Mouse (Mus musculus) forebrain, embryonic 10.5 days (tissue): Measurements from ENCODE around the gene Gm597. TPM values are rescaled to one million over a fixed set of nuclear protein-coding genes. Genes with fewer than 3 reads are reported as not detected.

ENCODE experiments used
- DNase-seq: peaks from one replicate; pipeline ENCODE4 v3.0.0-alpha.2; 2017; ENCODE audit warnings: low spot score; ENCODE audit errors: extremely low spot score
- H3K27ac ChIP-seq: fragments of 300-500 bp; sonication (generic); 2 replicates; pipeline ENCODE4 v1.5.1; 2016; ENCODE audit warnings: mild to moderate bottlenecking
- H3K27me3 ChIP-seq: fragments of 300-500 bp; sonication (generic); 2 replicates; pipeline ENCODE4 v1.6.1; 2016; ENCODE audit warnings: mild to moderate bottlenecking; ENCODE audit not compliant: poor library complexity, severe bottlenecking
- H3K36me3 ChIP-seq: fragments of 300-500 bp; sonication (generic); replicated peaks from 2 replicates; pipeline ENCODE4 v1.6.1; 2016; ENCODE audit warnings: mild to moderate bottlenecking, moderate library complexity
- H3K4me1 ChIP-seq: fragments of 300-500 bp; sonication (generic); 2 replicates; pipeline ENCODE4 v1.6.1; 2016
- H3K4me3 ChIP-seq: fragments of 300-500 bp; sonication (generic); 2 replicates; pipeline ENCODE4 v1.5.1; 2016; ENCODE audit warnings: mild to moderate bottlenecking, moderate library complexity
- H3K9me3 ChIP-seq: fragments of 300-500 bp; sonication (generic); 2 replicates; pipeline ENCODE4 v1.6.1; 2016; ENCODE audit warnings: mild to moderate bottlenecking, moderate library complexity
- WGBS: fragments of 180-500 bp; shearing (Covaris S2); methylation state at CpG from one replicate; pipeline ENCODE4 v1.1.7; 2016; 5-methylcytosine and 5-hydroxymethylcytosine counted together
- polyA plus RNA-seq: library from polyadenylated mRNA; unstranded; fragments of >200 nt; fragmentation: Nextera tagmentation; extraction: Ambion mirVana; gene quantifications from 2 replicates; pipeline ENCODE4 v1.2.1, GENCODE M21; 2016

Gene Gm597
- polyA plus RNA-seq, result not detected in 2 replicates

- no peaks in the 10 kb centered on the region for H3K36me3 ChIP-seq
- H3K27ac ChIP-seq, result no peak within 1 kb of the TSS
- DNase-seq, result no peak
- H3K27me3 ChIP-seq, result no peaks in the 10 kb centered on the region
- H3K4me1 ChIP-seq, result no peaks in the 10 kb centered on the region
- H3K9me3 ChIP-seq, result no peaks in the 10 kb centered on the region
- H3K4me3 ChIP-seq, result no peak within 1 kb of the TSS
These were observed at the start of gene Gm597 for GRCm38 (mm10) chr1:28780152-28780551. Gene Gm597 (minus strand): TSS chr1:28780252.

GRCm38 (mm10) chr1:28807689-28808088 lies 27.6 kb upstream of the Gm597 start:
- no peaks in the 10 kb centered on the region for H3K9me3 ChIP-seq
- H3K4me1 ChIP-seq, result no peaks in the 10 kb centered on the region
- H3K27ac ChIP-seq, result no peak overlapping the region
- DNase-seq, result no peak
- no peaks in the 10 kb centered on the region for H3K36me3 ChIP-seq
- H3K4me3 ChIP-seq, result no peak overlapping the region
- H3K27me3 ChIP-seq, result no peaks in the 10 kb centered on the region
- 97% methylated on average over 1 of the region's 1 CpGs for WGBS

GRCm38 (mm10) chr1:28806618-28807017 lies 26.6 kb upstream of the Gm597 start:
- no peaks in the 10 kb centered on the region for H3K9me3 ChIP-seq
- no peaks in the 10 kb centered on the region for H3K27me3 ChIP-seq
- no peak overlapping the region for H3K27ac ChIP-seq
- H3K36me3 ChIP-seq, result no peaks in the 10 kb centered on the region
- no peak overlapping the region for H3K4me3 ChIP-seq
- no peaks in the 10 kb centered on the region for H3K4me1 ChIP-seq
- DNase-seq, result no peak

- Histone ChIP-seq H3K9me3 (no peaks in the 10 kb centered on the region), H3K27me3 (no peaks in the 10 kb centered on the region), H3K27ac (no peak overlapping the region), H3K4me3 (no peak overlapping the region), H3K4me1 (no peaks in the 10 kb centered on the region), H3K36me3 (no peaks in the 10 kb centered on the region)
- WGBS, result 93% methylated on average over 14 of the region's 14 CpGs
- no peak for DNase-seq
These were observed 20.8 kb upstream of the Gm597 start for GRCm38 (mm10) chr1:28800881-28801280.
